Mouse (Mus musculus): ENCODE data around the gene Tkt. TPM values are rescaled to one million over a fixed set of nuclear protein-coding genes. Genes with fewer than 3 reads are reported as not detected.
"Not testable (repeated sequence)": the region's sequence is repeated elsewhere in the genome, so short reads cannot be mapped to it uniquely, and the experiment has no call there.

The Tkt gene
- 246 and 255 TPM in 2 replicates for polyA plus RNA-seq (2015; fragmentation: Nextera tagmentation; extraction: Ambion mirVana)

DNA sequence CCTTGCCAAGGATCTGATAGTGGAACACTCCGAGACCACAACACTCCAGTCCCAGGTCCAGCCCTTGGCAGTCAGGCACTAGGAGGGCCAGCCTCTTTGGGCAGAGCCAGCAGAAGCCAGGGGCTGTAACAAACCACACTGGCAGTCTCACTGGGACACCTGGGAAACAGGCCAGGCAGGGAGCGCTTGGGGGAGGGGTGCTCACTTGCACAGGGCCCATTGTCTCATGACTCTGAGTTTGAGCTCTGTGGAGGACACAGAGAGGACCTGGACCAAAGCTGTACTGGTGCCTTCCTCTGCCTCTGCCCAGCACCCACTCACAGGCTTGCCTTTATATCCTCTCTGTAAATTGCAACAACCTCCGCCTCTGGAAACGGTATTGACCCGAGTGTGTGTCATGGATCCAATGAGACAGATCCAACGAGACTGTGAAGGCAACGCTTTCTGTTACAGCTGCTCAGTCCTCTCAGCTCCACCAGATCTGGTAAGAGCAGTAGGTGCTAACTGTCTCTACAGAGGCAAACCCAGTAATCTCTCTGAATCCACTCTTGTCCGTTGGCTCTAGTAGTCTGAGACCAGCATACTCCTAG is at the start of gene Tkt:
Tkt (plus strand) TSS at position 229 of the 590 bp plus-strand sequence.
- DNase-seq (ENCODE audit: low spot score) = peak; percentile 7

DNA sequence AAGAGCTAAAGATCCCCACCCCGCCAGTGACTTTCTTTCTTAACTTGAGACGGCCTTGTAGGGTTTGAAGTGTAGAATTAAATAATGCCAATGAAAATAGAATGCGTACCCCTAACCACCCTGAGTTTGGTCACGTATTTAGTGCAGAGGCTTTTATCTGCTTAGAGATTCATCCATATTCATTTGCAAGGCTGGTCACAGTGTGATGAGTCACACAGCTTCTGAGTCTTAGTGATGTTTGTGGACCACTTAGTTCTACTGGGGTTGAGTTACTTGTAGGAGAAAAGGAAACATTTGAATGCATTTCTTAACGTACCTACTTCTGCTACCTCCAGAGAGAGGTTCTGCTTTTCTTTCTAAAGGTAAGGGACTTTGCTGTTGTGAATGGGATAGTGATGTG is 43.2 kb upstream of the Tkt start:
- DNase-seq (ENCODE audit: low spot score) = no peak

DNA sequence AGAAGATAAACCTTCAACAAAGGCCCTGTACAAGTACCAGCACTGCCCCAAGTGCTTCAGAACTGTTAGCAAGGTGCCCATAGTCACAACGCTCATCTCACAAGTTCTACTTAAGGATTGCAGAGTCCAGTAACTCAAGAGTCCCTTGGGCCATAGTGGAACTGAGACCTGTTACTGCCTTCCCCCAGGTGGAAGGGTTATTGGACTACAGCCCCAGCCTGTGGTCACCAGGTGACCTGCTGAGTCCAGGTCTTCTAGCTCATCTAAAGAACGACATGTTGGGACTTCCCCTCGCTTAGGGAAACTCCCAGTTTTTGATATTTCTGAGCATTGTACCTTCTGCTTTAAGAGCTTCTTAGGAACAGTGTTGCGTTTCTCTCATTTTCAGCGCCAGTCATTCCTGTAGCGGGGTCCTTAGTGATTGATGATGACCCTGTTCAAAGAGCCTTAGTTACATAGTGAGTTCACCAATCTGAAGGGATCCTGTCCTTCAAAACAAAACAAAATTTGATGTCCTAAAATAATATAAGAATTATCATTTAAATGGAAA is 37.9 kb upstream of the Tkt start:
- no peak for DNase-seq (ENCODE audit: low spot score)

DNA sequence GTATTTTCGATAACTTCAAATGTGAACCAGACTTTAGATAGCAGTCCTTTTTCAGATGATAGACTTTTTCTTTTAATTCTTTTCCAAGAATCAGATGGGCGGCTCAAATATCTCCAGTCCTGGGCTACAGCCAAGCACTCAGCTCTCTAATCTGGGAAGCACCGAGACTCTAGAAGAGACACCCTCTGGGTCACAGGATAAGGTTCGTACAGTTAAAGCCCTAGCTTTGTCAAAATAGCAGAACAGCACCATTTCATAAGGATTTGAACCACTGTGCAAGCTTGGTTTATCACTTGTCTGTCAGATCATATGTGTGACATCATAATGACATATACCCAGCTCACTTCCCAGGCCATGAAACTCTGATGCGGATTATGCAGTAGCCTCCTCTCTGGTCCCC is 35.3 kb upstream of the Tkt start:
- DNase-seq (ENCODE audit: low spot score) = no peak

GRCm38 (mm10) chr14:30515931-30516723 is 32.0 kb upstream of the Tkt start:
- DNase-seq (ENCODE audit: low spot score) = peak; percentile 47

DNA sequence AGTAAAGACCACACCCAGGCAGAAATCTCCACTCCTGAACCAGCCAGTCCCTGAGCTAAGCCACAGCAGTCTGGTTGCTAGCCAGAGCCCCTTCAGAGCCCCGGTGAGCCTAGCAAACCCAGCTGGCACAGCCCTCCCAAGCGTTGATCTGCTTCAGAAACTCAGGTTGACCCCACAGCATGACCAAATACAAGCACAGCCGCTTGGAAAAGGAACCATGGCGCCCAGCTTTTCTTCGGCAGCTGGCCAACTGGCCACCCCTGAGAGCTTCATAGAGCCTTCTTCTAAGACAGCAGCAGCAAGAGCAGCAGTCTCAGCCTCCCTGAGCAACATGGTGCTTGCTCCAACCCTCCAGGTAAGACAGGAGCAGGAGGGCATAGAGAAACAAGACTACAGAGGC is 28.8 kb upstream of the Tkt start:
- no peak for DNase-seq (ENCODE audit: low spot score)

- no peak for DNase-seq (ENCODE audit: low spot score)
Measured at GRCm38 (mm10) chr14:30523356-30523755, 24.8 kb upstream of the Tkt start.

DNA sequence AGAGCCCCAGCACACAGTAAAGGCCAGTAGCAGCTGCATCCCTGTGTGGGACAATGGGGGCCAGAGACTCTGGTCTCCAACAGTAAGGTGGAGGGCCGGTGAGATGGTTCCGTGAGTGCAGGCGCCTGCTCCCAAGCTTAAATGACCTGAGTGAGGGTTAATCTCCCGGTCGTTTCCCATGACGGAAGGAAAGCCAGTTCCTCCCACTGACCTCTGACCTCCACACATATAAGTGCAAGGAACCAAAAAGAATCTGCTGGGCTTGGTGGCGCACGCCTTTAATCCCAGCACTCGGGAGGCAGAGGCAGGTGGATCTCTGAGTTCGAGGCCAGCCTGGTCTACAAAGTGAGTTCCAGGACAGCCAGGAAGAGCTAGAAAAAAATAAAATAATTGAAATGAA is 19.8 kb upstream of the Tkt start:
- DNase-seq (ENCODE audit: low spot score) = no peak

DNA sequence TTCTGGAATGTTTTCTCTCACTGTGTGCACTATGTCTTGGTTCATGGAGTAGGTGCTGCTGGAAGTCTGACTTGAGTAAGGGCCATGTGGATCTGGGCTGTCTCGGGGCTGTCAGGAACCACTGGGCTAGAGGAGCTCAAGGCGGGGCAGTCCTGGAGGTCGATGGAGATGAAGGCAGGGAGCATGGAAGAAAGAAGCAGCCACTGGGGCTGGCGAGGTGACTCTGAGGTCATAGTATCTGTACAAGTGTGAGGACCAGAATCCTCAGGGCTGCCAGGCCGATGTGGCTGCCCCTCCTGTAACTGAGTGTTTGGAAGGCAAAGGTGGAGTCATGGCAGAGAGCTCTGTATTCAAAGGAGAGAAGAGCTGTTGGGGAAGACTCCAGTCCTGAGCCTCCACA is 19.2 kb upstream of the Tkt start:
- DNase-seq (ENCODE audit: low spot score) = no peak

- DNase-seq (ENCODE audit: low spot score) = no peak
Measured at GRCm38 (mm10) chr14:30529454-30529853, 18.7 kb upstream of the Tkt start.

- no peak for DNase-seq (ENCODE audit: low spot score)
Measured at GRCm38 (mm10) chr14:30530726-30531269, 17.4 kb upstream of the Tkt start.

DNA sequence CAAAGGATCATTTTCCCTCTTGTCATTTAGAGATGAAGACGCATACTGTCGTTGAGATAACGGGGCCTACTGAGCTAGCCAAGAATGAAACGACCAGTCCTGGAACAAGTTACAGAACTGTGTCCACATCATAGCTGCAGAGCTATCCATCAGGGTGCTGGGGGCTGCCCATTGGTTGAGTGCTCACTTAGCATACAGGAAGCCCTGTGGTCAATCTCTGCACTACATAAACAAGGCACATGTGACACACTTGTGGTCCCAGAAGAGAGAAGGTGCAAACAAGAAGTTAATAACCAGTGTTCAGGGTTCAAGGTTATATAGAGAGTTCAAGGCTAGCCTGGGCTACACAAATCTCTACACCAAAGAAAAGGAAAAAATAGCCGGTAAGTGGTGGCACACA is 16.7 kb upstream of the Tkt start:
- DNase-seq (ENCODE audit: low spot score) = no peak

DNA sequence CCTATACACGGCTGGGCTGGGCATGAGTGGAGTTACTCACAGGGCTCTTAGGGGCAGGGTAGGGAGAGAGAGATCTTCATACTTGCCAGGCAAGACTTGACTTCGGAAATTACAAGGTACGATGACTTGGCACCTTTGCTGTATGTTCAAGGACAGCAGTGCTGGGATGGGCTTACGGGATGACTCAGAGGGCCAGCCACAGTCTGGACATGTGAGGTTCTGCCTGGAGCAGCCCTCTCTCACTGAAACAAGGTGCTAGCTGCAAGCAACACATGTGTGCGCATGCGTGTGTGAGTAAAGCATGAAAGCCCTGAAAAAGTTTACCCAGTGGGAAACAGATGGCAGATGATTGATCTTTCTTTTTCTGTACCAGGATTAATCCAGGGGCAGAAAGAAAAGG is 16.3 kb upstream of the Tkt start:
- DNase-seq (ENCODE audit: low spot score) = no peak

- DNase-seq (ENCODE audit: low spot score) = no peak
Measured at GRCm38 (mm10) chr14:30533780-30534450, 14.2 kb upstream of the Tkt start.

DNA sequence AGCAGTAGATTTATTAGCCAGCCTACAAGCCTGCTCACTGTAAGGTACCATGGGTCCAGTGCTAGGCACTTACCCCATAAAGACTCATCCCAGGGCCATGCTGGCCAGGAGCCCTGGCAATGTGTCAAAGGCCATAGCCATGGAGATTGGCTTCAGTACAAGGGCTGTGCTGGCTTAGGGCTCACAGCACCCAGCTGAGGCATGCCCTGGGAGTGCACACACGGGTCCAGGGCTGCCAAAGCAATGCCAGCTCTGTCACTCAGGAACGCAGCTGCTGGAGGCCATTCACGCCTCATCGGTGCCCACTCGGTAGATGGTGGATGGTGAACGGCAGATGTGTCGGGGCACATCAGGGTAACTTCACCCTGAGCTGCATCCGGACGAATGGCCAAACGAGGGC is 6.6 kb upstream of the Tkt start:
- DNase-seq (ENCODE audit: low spot score) = no peak

GRCm38 (mm10) chr14:30543331-30543730 is 4.8 kb upstream of the Tkt start:
- not testable (repeated sequence) for DNase-seq (ENCODE audit: low spot score)

- peak; percentile 90 for DNase-seq (ENCODE audit: low spot score)
Measured at GRCm38 (mm10) chr14:30548965-30549776, 1.0 kb downstream of the Tkt start.

- DNase-seq (ENCODE audit: low spot score) = peak; percentile 42
Measured at GRCm38 (mm10) chr14:30549777-30550149, 1.6 kb downstream of the Tkt start.

DNA sequence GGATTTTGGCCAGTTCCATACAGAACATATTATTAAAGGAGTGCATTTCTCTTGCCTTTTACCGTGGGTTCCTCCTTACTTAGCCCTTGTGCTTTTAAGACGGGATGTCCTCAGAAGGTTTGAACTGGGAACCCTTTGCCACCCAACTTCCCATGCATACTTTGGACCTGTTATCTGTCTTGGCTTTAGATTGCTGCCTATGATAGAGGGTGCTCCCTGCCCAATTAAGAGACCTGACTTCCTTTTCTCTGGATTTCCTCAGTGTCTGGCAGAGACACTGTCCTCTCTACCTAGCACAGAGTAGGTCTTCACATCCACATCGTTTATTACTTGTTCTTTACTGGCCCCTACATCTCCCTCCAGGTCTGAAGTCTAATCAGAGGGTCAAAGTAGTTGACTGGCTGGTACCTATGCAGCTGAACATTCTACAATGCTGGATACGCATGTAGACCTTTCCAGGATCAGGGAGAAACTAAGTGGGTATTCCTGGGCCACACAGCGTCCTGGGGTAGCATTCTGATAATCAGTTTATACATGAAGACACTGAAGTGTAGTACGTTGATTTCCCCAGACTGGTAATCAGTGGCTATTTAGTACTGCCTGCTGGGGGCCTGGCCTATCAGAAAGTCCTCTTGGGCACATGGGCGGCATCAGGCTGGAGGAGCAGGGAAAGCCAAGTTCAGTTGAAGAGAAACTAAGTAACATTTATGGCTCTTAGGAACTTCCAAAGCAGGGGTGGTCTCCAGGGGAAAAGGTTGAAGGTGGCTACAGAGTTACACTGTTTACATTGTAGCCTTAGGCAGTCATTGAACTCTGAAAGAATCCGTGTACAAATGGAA is 2.3 kb downstream of the Tkt start:
- DNase-seq (ENCODE audit: low spot score) = no peak

DNA sequence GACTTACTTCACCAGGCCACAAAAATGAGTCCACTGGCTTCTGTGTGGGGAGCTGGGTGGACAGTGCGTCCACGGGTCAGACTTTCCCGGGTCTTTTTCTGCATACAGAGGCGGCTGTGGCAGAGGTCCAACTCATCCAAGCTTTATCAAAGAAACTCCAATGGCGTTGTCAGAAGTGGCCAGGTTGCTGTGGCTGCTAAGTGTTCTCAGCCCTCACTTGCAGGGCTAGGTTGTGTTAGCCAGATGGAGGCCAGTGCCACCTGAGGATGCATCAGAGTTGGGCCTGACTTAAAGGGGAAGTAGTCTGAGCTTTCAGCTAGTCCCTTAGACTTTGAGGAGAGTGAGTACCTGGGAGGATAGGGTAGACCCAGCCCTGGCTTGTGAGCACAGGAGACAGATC is 3.4 kb downstream of the Tkt start:
- DNase-seq (ENCODE audit: low spot score) = no peak

Measured in thymus, postnatal 0 days (tissue).